Mouse (Mus musculus) G1E (cell line): ENCODE measurements at regions not wholly inside any gene's neighbourhood (a gene's known extent, or its start where the extent isn't known, plus 50 kb on each side); places are given as distances from the start of the nearest gene placed in this dataset.

Experiments
- ATAC-seq: 2 replicates; pipeline ENCODE4 v1.8.0; 2016; ENCODE audit warnings: mild to moderate bottlenecking; ENCODE audit not compliant: insufficient number of reproducible peaks, poor library complexity, low FRiP score, severe bottlenecking; ENCODE audit errors: extremely low read depth
- DNase-seq: peaks from one replicate; pipeline ENCODE4 v3.0.0; 2012; ENCODE audit warnings: low spot score
- H3K27me3 ChIP-seq: 2 replicates; pipeline ENCODE4 v1.6.1; 2012; ENCODE audit warnings: mild to moderate bottlenecking, low read length, inconsistent platforms; ENCODE audit not compliant: insufficient read depth
- H3K36me3 ChIP-seq: replicated peaks from 2 replicates; pipeline ENCODE3; 2012; ENCODE audit warnings: mild to moderate bottlenecking, inconsistent platforms
- H3K4me1 ChIP-seq: 2 replicates; pipeline ENCODE4 v1.6.1; 2012; ENCODE audit warnings: low read depth, low read length, inconsistent platforms, mixed read lengths; ENCODE audit not compliant: insufficient read depth
- H3K4me3 ChIP-seq: 2 replicates; pipeline ENCODE4 v1.5.1; 2012; ENCODE audit warnings: low read depth, mild to moderate bottlenecking, inconsistent platforms, low read length, moderate library complexity, mixed read lengths
- H3K9me3 ChIP-seq: replicated peaks from 2 replicates; pipeline ENCODE4 v1.6.1; 2012; ENCODE audit warnings: inconsistent platforms
- CTCF ChIP-seq: IDR thresholded peaks from 2 replicates; pipeline ENCODE4 v1.5.1; 2012; ENCODE audit warnings: low read depth, low read length, inconsistent platforms, mixed read lengths
- GATA1 ChIP-seq: IDR thresholded peaks from 2 replicates; pipeline ENCODE4 v1.6.1; 2012; ENCODE audit warnings: borderline replicate concordance, low read length, inconsistent platforms, mixed read lengths
- GATA2 ChIP-seq: IDR thresholded peaks from 2 replicates; pipeline ENCODE4 v1.6.1; 2012; ENCODE audit warnings: low read depth, low read length, inconsistent platforms, borderline replicate concordance
- POLR2AphosphoS5 ChIP-seq: IDR thresholded peaks from 2 replicates; pipeline ENCODE4 v1.6.1; 2012; ENCODE audit warnings: low read depth, low read length, inconsistent platforms; ENCODE audit not compliant: insufficient replicate concordance
- TAL1 ChIP-seq: conservative IDR thresholded peaks from 2 replicates; pipeline ENCODE4 v1.6.1; 2012; ENCODE audit warnings: low read depth, low read length, inconsistent platforms, mixed read lengths

- Histone ChIP-seq H3K9me3 (no peaks in the 10 kb centered on the region), H3K4me3 (no peak overlapping the region), H3K4me1 (no peaks in the 10 kb centered on the region), H3K27me3 (no peaks in the 10 kb centered on the region), H3K36me3 (no peaks in the 10 kb centered on the region)
- TF ChIP-seq GATA2 (no peak), CTCF (no peak), POLR2AphosphoS5 (no peak), GATA1 (no peak), TAL1 (no peak)
- ATAC-seq (no peak), DNase-seq (no peak)
Measured at GRCm38 (mm10) chrX:19285773-19286172, 195.3 kb downstream of the Tex13c3 start.

GRCm38 (mm10) chrX:19283078-19283477 lies 198.0 kb downstream of the Tex13c3 start:
- TF ChIP-seq GATA2, result no peak
- TF ChIP-seq GATA1, result no peak
- no peak for TF ChIP-seq POLR2AphosphoS5
- no peak for TF ChIP-seq TAL1
- TF ChIP-seq CTCF, result no peak
- no peak for DNase-seq
- no peaks in the 10 kb centered on the region for H3K9me3 ChIP-seq
- no peak overlapping the region for H3K4me3 ChIP-seq
- no peaks in the 10 kb centered on the region for H3K36me3 ChIP-seq
- H3K4me1 ChIP-seq, result no peaks in the 10 kb centered on the region
- no peak for ATAC-seq
- no peaks in the 10 kb centered on the region for H3K27me3 ChIP-seq

- TF ChIP-seq POLR2AphosphoS5 (no peak), CTCF (no peak), GATA2 (no peak), GATA1 (no peak), TAL1 (no peak)
- no peak overlapping the region for H3K4me3 ChIP-seq
- H3K4me1 ChIP-seq, result no peaks in the 10 kb centered on the region
- no peaks in the 10 kb centered on the region for H3K9me3 ChIP-seq
- H3K36me3 ChIP-seq, result no peaks in the 10 kb centered on the region
- DNase-seq, result no peak
- H3K27me3 ChIP-seq, result no peaks in the 10 kb centered on the region
- no peak for ATAC-seq
Measured at GRCm38 (mm10) chrX:19264237-19264636, 216.9 kb downstream of the Tex13c3 start.

- DNase-seq, result no peak
- no peaks in the 10 kb centered on the region for H3K27me3 ChIP-seq
- H3K4me3 ChIP-seq, result no peak overlapping the region
- ATAC-seq, result no peak
- H3K9me3 ChIP-seq, result no peaks in the 10 kb centered on the region
- H3K4me1 ChIP-seq, result no peaks in the 10 kb centered on the region
- TF ChIP-seq CTCF, result no peak
- TF ChIP-seq POLR2AphosphoS5, result no peak
- no peak for TF ChIP-seq GATA1
- no peak for TF ChIP-seq TAL1
- TF ChIP-seq GATA2, result no peak
- no peaks in the 10 kb centered on the region for H3K36me3 ChIP-seq
Measured at GRCm38 (mm10) chrX:19246777-19247619, 234.1 kb downstream of the Tex13c3 start.

GRCm38 (mm10) chrX:19237738-19238261 lies 243.3 kb downstream of the Tex13c3 start:
- Histone ChIP-seq H3K9me3 (no peaks in the 10 kb centered on the region), H3K27me3 (no peaks in the 10 kb centered on the region), H3K36me3 (no peaks in the 10 kb centered on the region), H3K4me1 (peaks cover 6% of the 10 kb centered on the region; the same call in 1 of the 2 replicates), H3K4me3 (peak overlapping the region; percentile 75)
- ATAC-seq (peak; percentile 65), DNase-seq (peak; percentile 30)
- no peak for TF ChIP-seq TAL1
- TF ChIP-seq GATA2, result no peak
- TF ChIP-seq GATA1, result no peak
- TF ChIP-seq CTCF, result no peak

GRCm38 (mm10) chrX:19237048-19237737 lies 243.9 kb downstream of the Tex13c3 start:
- peak overlapping the region; percentile 75 for H3K4me3 ChIP-seq
- ATAC-seq, result peak; percentile 25; the same call in 1 of the 2 replicates
- peaks cover 6% of the 10 kb centered on the region; the same call in 1 of the 2 replicates for H3K4me1 ChIP-seq
- no peak for TF ChIP-seq POLR2AphosphoS5
- H3K27me3 ChIP-seq, result no peaks in the 10 kb centered on the region
- H3K36me3 ChIP-seq, result no peaks in the 10 kb centered on the region
- no peaks in the 10 kb centered on the region for H3K9me3 ChIP-seq
- DNase-seq, result peak; percentile 1
